Mouse (Mus musculus) CH12.LX (cell line): ENCODE measurements around the gene Gm20388. TPM values are rescaled to one million over a fixed set of nuclear protein-coding genes. Genes with fewer than 3 reads are reported as not detected.

Experiments
- DNase-seq: peaks from one replicate; pipeline ENCODE4 v3.0.0-alpha.2; 2013; ENCODE audit errors: extremely low read depth
- H3K27ac ChIP-seq: 2 replicates; pipeline ENCODE4 v1.5.1; 2012; ENCODE audit warnings: low read depth, mild to moderate bottlenecking, control low read depth, moderate library complexity; ENCODE audit not compliant: insufficient read depth
- H3K27me3 ChIP-seq: replicated peaks from 2 replicates; pipeline ENCODE3; 2012; ENCODE audit warnings: inconsistent platforms
- H3K36me3 ChIP-seq, 2 experiments: replicated peaks in 1 of 2; 2 replicates each; pipeline versions ENCODE3 to v1.6.1; 2012; ENCODE audit warnings: inconsistent platforms in 1 of 2, low read length in 1 of 2, mild to moderate bottlenecking in 1 of 2, mixed read lengths in 1 of 2, moderate library complexity in 1 of 2; ENCODE audit not compliant: control insufficient read depth in 1 of 2, insufficient read depth in 1 of 2
- H3K4me1 ChIP-seq, 2 experiments: 2 replicates each; pipeline ENCODE4 v1.6.1; 2012; ENCODE audit warnings: inconsistent platforms in 1 of 2, moderate library complexity in 1 of 2; ENCODE audit not compliant: insufficient read depth in 2 of 2, control insufficient read depth in 1 of 2
- H3K4me2 ChIP-seq: 2 replicates; pipeline ENCODE4 v1.6.1; 2012; ENCODE audit warnings: low read depth, mild to moderate bottlenecking, control low read depth; ENCODE audit not compliant: poor library complexity, insufficient read depth, severe bottlenecking
- H3K4me3 ChIP-seq, 3 experiments: fragments of 150-350 bp in 1 of 3; sonication (generic) in 1 of 3; replicated peaks in 1 of 3; 2 replicates each; pipeline versions ENCODE3 to v1.5.1; 2011 to 2012; ENCODE audit warnings: low read depth in 2 of 3, low read length in 2 of 3, mild to moderate bottlenecking in 2 of 3, moderate library complexity in 2 of 3, control low read depth in 1 of 3, improper control_type of control experiment in 1 of 3, inconsistent platforms in 1 of 3, mixed read lengths in 1 of 3; ENCODE audit not compliant: poor library complexity in 1 of 3
- H3K79me2 ChIP-seq: replicated peaks from 2 replicates; pipeline ENCODE4 v1.6.1; 2012; ENCODE audit warnings: mild to moderate bottlenecking, moderate library complexity; ENCODE audit not compliant: control insufficient read depth, poor library complexity, insufficient read depth, severe bottlenecking; ENCODE audit errors: extremely low read depth
- H3K9ac ChIP-seq: 2 replicates; pipeline ENCODE4 v1.6.1; 2012; ENCODE audit warnings: low read depth, mild to moderate bottlenecking, control low read depth, moderate library complexity; ENCODE audit not compliant: insufficient read depth
- H3K9me3 ChIP-seq: replicated peaks from 2 replicates; pipeline ENCODE3; 2012; ENCODE audit warnings: low read length, inconsistent platforms, mixed read lengths
- BHLHE40 ChIP-seq: IDR thresholded peaks from 2 replicates; pipeline ENCODE4 v1.6.1; 2011; ENCODE audit warnings: mild to moderate bottlenecking, low read depth, low read length, improper control_type of control experiment
- CTCF ChIP-seq, 2 experiments: IDR thresholded peaks in 1 of 2; conservative IDR thresholded peaks in 1 of 2; 2 replicates each; pipeline ENCODE4 v1.5.1; 2011 to 2012; ENCODE audit warnings: low read depth in 2 of 2, low read length in 2 of 2, improper control_type of control experiment in 1 of 2, inconsistent platforms in 1 of 2, mild to moderate bottlenecking in 1 of 2, moderate library complexity in 1 of 2
- ELF1 ChIP-seq: IDR thresholded peaks from 2 replicates; pipeline ENCODE4 v1.6.1; 2014; ENCODE audit warnings: low read depth, mild to moderate bottlenecking, inconsistent platforms, low read length, improper control_type of control experiment
- EP300 ChIP-seq: IDR thresholded peaks from 2 replicates; pipeline ENCODE4 v1.6.1; 2011; ENCODE audit warnings: low read length, improper control_type of control experiment
- ETS1 ChIP-seq: conservative IDR thresholded peaks from 2 replicates; pipeline ENCODE4 v1.6.1; 2012; ENCODE audit warnings: low read depth, mild to moderate bottlenecking, inconsistent platforms, low read length, improper control_type of control experiment, moderate library complexity
- HCFC1 ChIP-seq: IDR thresholded peaks from 2 replicates; pipeline ENCODE4 v1.6.1; 2012; ENCODE audit warnings: low read depth, mild to moderate bottlenecking, inconsistent platforms, low read length, improper control_type of control experiment
- JUN ChIP-seq: IDR thresholded peaks from 2 replicates; pipeline ENCODE4 v1.6.1; 2011; ENCODE audit warnings: low read depth, mild to moderate bottlenecking, low read length, improper control_type of control experiment, moderate library complexity; ENCODE audit not compliant: insufficient read depth
- MAZ ChIP-seq: IDR thresholded peaks from 2 replicates; pipeline ENCODE4 v1.6.1; 2012; ENCODE audit warnings: low read depth, mild to moderate bottlenecking, inconsistent platforms, low read length, improper control_type of control experiment, moderate library complexity
- MXI1 ChIP-seq: IDR thresholded peaks from 2 replicates; pipeline ENCODE4 v1.6.1; 2011; ENCODE audit warnings: mild to moderate bottlenecking, low read depth, low read length, improper control_type of control experiment
- MYC ChIP-seq: IDR thresholded peaks from 2 replicates; pipeline ENCODE4 v1.6.1; 2011; ENCODE audit warnings: low read depth, mild to moderate bottlenecking, improper control_type of control experiment, low read length
- NELFE ChIP-seq: IDR thresholded peaks from 2 replicates; pipeline ENCODE4 v1.6.1; 2011; ENCODE audit warnings: low read depth, low read length, improper control_type of control experiment
- PAX5 ChIP-seq: IDR thresholded peaks from 2 replicates; pipeline ENCODE4 v1.6.1; 2012; ENCODE audit warnings: low read length, inconsistent platforms, mixed read lengths
- RAD21 ChIP-seq: IDR thresholded peaks from 2 replicates; pipeline ENCODE4 v1.6.1; 2011; ENCODE audit warnings: low read depth, mild to moderate bottlenecking, low read length, improper control_type of control experiment, moderate library complexity
- RCOR1 ChIP-seq: conservative IDR thresholded peaks from 2 replicates; pipeline ENCODE4 v1.6.1; 2012; ENCODE audit warnings: low read depth, mild to moderate bottlenecking, inconsistent platforms, low read length, improper control_type of control experiment
- SMC3 ChIP-seq: IDR thresholded peaks from 2 replicates; pipeline ENCODE4 v1.6.1; 2011; ENCODE audit warnings: low read depth, low read length, improper control_type of control experiment
- TBP ChIP-seq: conservative IDR thresholded peaks from 2 replicates; pipeline ENCODE4 v1.6.1; 2011; ENCODE audit warnings: low read depth, low read length, improper control_type of control experiment
- TCF12 ChIP-seq: IDR thresholded peaks from 2 replicates; pipeline ENCODE4 v1.6.1; 2014; ENCODE audit warnings: low read depth, mild to moderate bottlenecking, inconsistent platforms, low read length, improper control_type of control experiment
- UBTF ChIP-seq: IDR thresholded peaks from 2 replicates; pipeline ENCODE4 v1.6.1; 2012; ENCODE audit warnings: low read depth, mild to moderate bottlenecking, inconsistent platforms, low read length, improper control_type of control experiment, moderate library complexity
- USF2 ChIP-seq: conservative IDR thresholded peaks from 2 replicates; pipeline ENCODE4 v1.6.1; 2011; ENCODE audit warnings: low read depth, low read length, improper control_type of control experiment
- ZNF384 ChIP-seq: IDR thresholded peaks from 2 replicates; pipeline ENCODE4 v1.6.1; 2012; ENCODE audit warnings: low read depth, low read length, improper control_type of control experiment, inconsistent platforms
- dilution Hi-C: fragments of 300-500 bp; cut with MboI; formaldehyde crosslinking; loops from 2 replicates; pipeline ENCODE4 v1.14.3; 2020; ENCODE audit warnings: low sequenced_read_pairs; ENCODE audit not compliant: extremely low pct_unique_long_range_greater_than_20kb, extremely low pct_ligation_motif_present
- in situ Hi-C: fragments of 300-500 bp; cut with MboI; formaldehyde crosslinking; loops from 3 replicates; pipeline ENCODE4 v1.14.3; 2019; ENCODE audit warnings: low sequenced_read_pairs, low pct_ligation_motif_present, low pct_unique_long_range_greater_than_20kb, mixed read lengths
- polyA plus RNA-seq: library from polyadenylated mRNA; unstranded; fragments of >175 nt; gene quantifications from 2 replicates; pipeline ENCODE4 v1.2.1, GENCODE M21; 2012; ENCODE audit warnings: low read depth; ENCODE audit not compliant: insufficient read length
- total RNA-seq, 2 experiments: library from RNA; depleted of rRNA; stranded (reverse); fragments of 300-350 nt in 1 of 2; fragments of >200 nt in 1 of 2; gene quantifications; 2 replicates each; pipeline ENCODE4 v1.2.3; 2012 to 2014

The Gm20388 gene
- total and polyA plus RNA-seq, 3 experiments: 14.8 to 26.3 (median 22.2) TPM

DNA sequence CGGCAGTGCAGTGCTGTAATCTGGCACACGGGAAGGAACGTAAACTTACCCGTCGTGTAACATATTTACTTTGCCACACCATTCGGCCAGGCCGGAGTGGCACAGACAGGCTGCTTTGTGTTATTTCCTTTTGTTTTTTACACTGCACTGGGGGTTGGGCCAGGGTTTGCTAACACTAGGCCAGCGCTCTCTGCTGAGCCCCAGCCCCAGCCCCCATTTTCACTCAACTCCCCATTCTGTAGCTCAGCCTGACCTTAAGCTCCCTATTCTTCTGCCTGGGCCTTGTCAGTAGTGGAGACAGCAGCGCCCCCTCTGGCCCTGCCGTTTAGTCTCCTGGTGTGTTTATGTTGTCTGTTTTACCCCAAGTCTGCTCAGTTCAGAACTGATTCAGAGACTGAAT lies 4404.2 kb downstream of the Gm20388 start:
- dilution Hi-C loops (no loop called here), in situ Hi-C loops (no loop called here)
- H3K27ac ChIP-seq: no peak overlapping the region

DNA sequence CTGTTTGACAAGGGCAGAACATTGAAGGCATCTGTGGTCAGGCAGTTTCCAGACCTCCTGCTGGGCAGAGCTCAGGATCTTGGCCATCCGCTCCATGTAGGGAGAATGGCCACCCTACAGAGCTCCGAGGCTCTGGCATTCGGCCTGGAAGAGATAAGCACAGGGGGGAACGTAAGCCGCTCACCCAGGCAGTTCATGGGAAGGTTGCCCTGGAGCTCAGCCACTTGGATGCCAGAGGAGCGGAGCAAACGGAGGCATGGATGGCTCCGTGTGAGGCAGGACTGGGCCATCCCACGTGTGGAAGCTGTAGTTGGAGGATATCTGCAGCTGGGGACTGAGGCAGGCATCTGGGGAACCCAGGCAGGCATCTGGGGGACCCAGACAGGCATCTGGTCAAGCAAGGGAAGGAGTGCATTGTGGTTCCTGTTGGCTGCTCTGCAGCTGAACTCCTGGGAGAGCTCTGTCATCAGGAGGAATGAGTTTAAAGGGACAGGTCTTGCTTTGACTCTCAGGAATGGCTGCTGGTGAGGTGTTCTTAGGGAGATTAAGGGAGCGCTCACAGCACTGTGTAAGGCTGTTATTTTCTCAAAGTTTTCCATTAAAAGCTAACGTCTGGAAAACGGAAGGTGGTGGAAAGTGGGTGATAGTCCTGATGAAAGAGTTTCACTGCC lies 4406.0 kb downstream of the Gm20388 start:
- in situ Hi-C loops (no loop called here), dilution Hi-C loops (no loop called here)
- no peaks in the 10 kb centered on the region for H3K9me3 ChIP-seq
- no peaks in the 10 kb centered on the region for H3K27me3 ChIP-seq
- no peak overlapping the region for H3K9ac ChIP-seq
- no peak for DNase-seq
- H3K4me1 ChIP-seq: peaks cover 0 to 28% of the 10 kb centered on the region in 2 experiments; a peak in 2 of 4 replicates
- H3K27ac ChIP-seq: no peak overlapping the region
- no peak for TF ChIP-seq UBTF
- no peak for TF ChIP-seq ELF1
- TF ChIP-seq MXI1: no peak
- TF ChIP-seq HCFC1: no peak
- no peak overlapping the region for H3K4me3 ChIP-seq
- no peak overlapping the region for H3K4me2 ChIP-seq
- no peaks in the 10 kb centered on the region for H3K79me2 ChIP-seq
- peaks cover 3 to 74% of the 10 kb centered on the region in 2 experiments for H3K36me3 ChIP-seq

More for the DNA sequence above, 4404.2 kb downstream of the Gm20388 start:
- DNase-seq: peak; percentile 12
- TF ChIP-seq TCF12: no peak
- peak; percentile 14; the same call in 1 of the 2 replicates for TF ChIP-seq SMC3
- peak in 1 of 2 experiments; percentile 35; a peak in 2 of 4 replicates for TF ChIP-seq CTCF (conservative IDR thresholded peaks at IDR 0.05 in 1 of 2, IDR thresholded peaks at IDR 0.05 in 1 of 2; ENCODE audit: low read depth in 2 of 2, low read length in 2 of 2)
- peak; percentile 22 for TF ChIP-seq RAD21
- no peaks in the 10 kb centered on the region for H3K79me2 ChIP-seq
- H3K4me1 ChIP-seq: peaks cover 0 to 27% of the 10 kb centered on the region in 2 experiments; a peak in 2 of 4 replicates
- no peak overlapping the region for H3K4me3 ChIP-seq
- H3K27me3 ChIP-seq: no peaks in the 10 kb centered on the region
- H3K4me2 ChIP-seq: no peak overlapping the region
- no peak overlapping the region for H3K9ac ChIP-seq
- H3K9me3 ChIP-seq: no peaks in the 10 kb centered on the region
- H3K36me3 ChIP-seq: peaks cover 3 to 76% of the 10 kb centered on the region in 2 experiments

DNA sequence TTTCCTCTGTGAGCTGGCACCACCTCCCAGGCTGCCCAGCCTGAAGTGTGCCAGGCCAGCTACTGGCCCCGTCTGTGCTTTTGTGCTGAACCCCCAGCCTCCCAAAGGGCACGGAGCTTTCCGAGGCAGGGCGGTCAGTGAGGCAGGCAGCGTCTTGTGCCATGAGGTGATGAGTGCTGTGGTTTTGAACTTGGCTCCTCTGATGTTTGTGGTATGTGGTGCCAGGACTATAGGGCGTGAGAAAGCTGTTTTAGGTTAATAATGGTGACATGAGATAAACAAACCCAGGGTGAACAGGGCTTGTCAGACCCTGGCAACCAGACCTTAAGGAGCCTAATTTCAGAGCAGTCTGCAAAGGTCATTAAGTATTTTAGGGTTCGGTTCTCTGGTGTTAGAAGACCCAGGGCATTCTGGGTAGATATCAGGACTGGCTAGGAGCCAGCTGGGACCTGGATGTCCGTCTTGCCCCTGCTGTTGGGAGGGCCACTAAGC lies 4406.6 kb downstream of the Gm20388 start:
- TF ChIP-seq TCF12 (no peak), ZNF384 (no peak), RCOR1 (no peak), USF2 (no peak), JUN (no peak), MYC (no peak), ELF1 (no peak), ETS1 (no peak), TBP (no peak), MAZ (no peak), EP300 (no peak), BHLHE40 (no peak), MXI1 (no peak), PAX5 (no peak), NELFE (no peak)
- H3K4me2 ChIP-seq: no peak overlapping the region
- DNase-seq: no peak
- H3K27ac ChIP-seq: no peak overlapping the region
- no peaks in the 10 kb centered on the region for H3K27me3 ChIP-seq
- dilution Hi-C loops: no loop called here
- no peaks in the 10 kb centered on the region for H3K79me2 ChIP-seq
- peaks cover 5 to 74% of the 10 kb centered on the region in 2 experiments for H3K36me3 ChIP-seq
- no peak overlapping the region for H3K9ac ChIP-seq
- H3K4me1 ChIP-seq: peaks cover 0 to 28% of the 10 kb centered on the region in 2 experiments; a peak in 2 of 4 replicates
- no peaks in the 10 kb centered on the region for H3K9me3 ChIP-seq
- no peak overlapping the region for H3K4me3 ChIP-seq
- in situ Hi-C loops: no loop called here
